Mouse (Mus musculus) kidney, postnatal 0 days (tissue): ENCODE measurements at regions not wholly inside any gene's neighbourhood (a gene's known extent, or its start where the extent isn't known, plus 50 kb on each side); places are given as distances from the start of the nearest gene placed in this dataset.

Experiments
- ATAC-seq: fragments of 200-750 bp; cut with Nextera tagmentation; replicated peaks from 2 replicates; pipeline ENCODE4 v1.8.0; 2017; ENCODE audit warnings: low read depth, moderate number of reproducible peaks, moderate TSS enrichment, moderate library complexity; ENCODE audit not compliant: low FRiP score
- DNase-seq: peaks from one replicate; pipeline ENCODE4 v3.0.0-alpha.2; 2016; ENCODE audit warnings: low spot score
- H3K27ac ChIP-seq: fragments of 300-500 bp; sonication (generic); 2 replicates; pipeline ENCODE4 v1.5.1; 2014; ENCODE audit warnings: mild to moderate bottlenecking
- H3K27me3 ChIP-seq: fragments of 300-500 bp; sonication (generic); 2 replicates; pipeline ENCODE4 v1.6.1; 2014; ENCODE audit warnings: low read length, mixed read lengths; ENCODE audit not compliant: insufficient read depth
- H3K36me3 ChIP-seq: fragments of 300-500 bp; sonication (generic); 2 replicates; pipeline ENCODE4 v1.6.1; 2014; ENCODE audit warnings: low read length, mixed read lengths; ENCODE audit not compliant: insufficient read depth
- H3K4me1 ChIP-seq: fragments of 300-500 bp; sonication (generic); replicated peaks from 2 replicates; pipeline ENCODE4 v1.6.1; 2014; ENCODE audit warnings: antibody characterized with exemption, low read length, mixed read lengths; ENCODE audit not compliant: insufficient read depth
- H3K4me2 ChIP-seq: fragments of 300-500 bp; sonication (generic); 2 replicates; pipeline ENCODE4 v1.6.1; 2014; ENCODE audit warnings: mild to moderate bottlenecking, low read length, moderate library complexity, mixed read lengths
- H3K4me3 ChIP-seq: fragments of 300-500 bp; sonication (generic); replicated peaks from 2 replicates; pipeline ENCODE4 v1.5.1; 2014; ENCODE audit warnings: low read depth, low read length
- H3K9ac ChIP-seq: fragments of 300-500 bp; sonication (generic); 2 replicates; pipeline ENCODE4 v1.6.1; 2014; ENCODE audit warnings: low read depth, low read length
- H3K9me3 ChIP-seq: fragments of 300-500 bp; sonication (generic); replicated peaks from 2 replicates; pipeline ENCODE4 v1.6.1; 2016; ENCODE audit warnings: low read length, inconsistent platforms, mixed read lengths
- CTCF ChIP-seq: IDR thresholded peaks from 2 replicates; pipeline ENCODE4 v1.5.1; 2016; ENCODE audit warnings: antibody characterized with exemption, low read depth, mild to moderate bottlenecking, moderate library complexity
- WGBS: fragments of 180-500 bp; shearing (Covaris S2); extraction: QIAGEN DNeasy Blood & Tissue Kit; methylation state at CpG from one replicate; pipeline ENCODE4 v1.1.7; 2014; 5-methylcytosine and 5-hydroxymethylcytosine counted together

- Histone ChIP-seq H3K9ac (no peak overlapping the region), H3K4me3 (no peak overlapping the region), H3K4me2 (no peak overlapping the region), H3K27ac (no peak overlapping the region), H3K4me1 (no peaks in the 10 kb centered on the region), H3K9me3 (no peaks in the 10 kb centered on the region), H3K36me3 (no peaks in the 10 kb centered on the region), H3K27me3 (no peaks in the 10 kb centered on the region)
- WGBS: 91% methylated on average over 6 of the region's 6 CpGs
- ATAC-seq (no peak), DNase-seq (no peak)
- no peak for TF ChIP-seq CTCF
These were observed 377.4 kb upstream of the Satb1 start for GRCm38 (mm10) chr17:52210483-52210882.

GRCm38 (mm10) chr17:52197731-52198130 is 364.6 kb upstream of the Satb1 start:
- H3K4me1 ChIP-seq: no peaks in the 10 kb centered on the region
- H3K9ac ChIP-seq: no peak overlapping the region
- no peaks in the 10 kb centered on the region for H3K27me3 ChIP-seq
- no peak for TF ChIP-seq CTCF
- ATAC-seq (no peak), DNase-seq (no peak)
- H3K36me3 ChIP-seq: no peaks in the 10 kb centered on the region
- no peak overlapping the region for H3K4me2 ChIP-seq
- 95% methylated on average over 4 of the region's 4 CpGs for WGBS
- H3K9me3 ChIP-seq: no peaks in the 10 kb centered on the region
- H3K4me3 ChIP-seq: no peak overlapping the region
- H3K27ac ChIP-seq: no peak overlapping the region

GRCm38 (mm10) chr17:52196811-52197210 is 363.7 kb upstream of the Satb1 start:
- ATAC-seq (no peak), DNase-seq (no peak)
- Histone ChIP-seq H3K9me3 (no peaks in the 10 kb centered on the region), H3K36me3 (no peaks in the 10 kb centered on the region), H3K27me3 (no peaks in the 10 kb centered on the region), H3K4me2 (no peak overlapping the region), H3K9ac (no peak overlapping the region), H3K4me1 (no peaks in the 10 kb centered on the region), H3K27ac (no peak overlapping the region), H3K4me3 (no peak overlapping the region)
- no peak for TF ChIP-seq CTCF
- WGBS: 85% methylated on average over 5 of the region's 5 CpGs

- Histone ChIP-seq H3K4me3 (no peak overlapping the region), H3K27ac (no peak overlapping the region), H3K36me3 (no peaks in the 10 kb centered on the region), H3K4me2 (no peak overlapping the region), H3K4me1 (no peaks in the 10 kb centered on the region), H3K27me3 (no peaks in the 10 kb centered on the region), H3K9ac (no peak overlapping the region), H3K9me3 (no peaks in the 10 kb centered on the region)
- ATAC-seq (no peak), DNase-seq (no peak)
- WGBS: 90% methylated on average over 5 of the region's 5 CpGs
- TF ChIP-seq CTCF: no peak
These were observed 362.7 kb upstream of the Satb1 start for GRCm38 (mm10) chr17:52195804-52196203.

GRCm38 (mm10) chr17:52191064-52191682 is 358.1 kb upstream of the Satb1 start:
- Histone ChIP-seq H3K4me2 (no peak overlapping the region), H3K27ac (no peak overlapping the region), H3K4me1 (no peaks in the 10 kb centered on the region), H3K4me3 (no peak overlapping the region), H3K9me3 (no peaks in the 10 kb centered on the region), H3K9ac (no peak overlapping the region), H3K36me3 (no peaks in the 10 kb centered on the region), H3K27me3 (no peaks in the 10 kb centered on the region)
- 84% methylated on average over 6 of the region's 6 CpGs for WGBS
- ATAC-seq: no peak
- TF ChIP-seq CTCF: no peak
- no peak for DNase-seq

- 30% methylated on average over 3 of the region's 3 CpGs for WGBS
- no peaks in the 10 kb centered on the region for H3K36me3 ChIP-seq
- DNase-seq (peak; percentile 40), ATAC-seq (no peak; the same call in 1 of the 2 replicates)
- H3K4me3 ChIP-seq: no peak overlapping the region
- peak; percentile 70 for TF ChIP-seq CTCF
- H3K4me1 ChIP-seq: no peaks in the 10 kb centered on the region
- no peaks in the 10 kb centered on the region for H3K9me3 ChIP-seq
- no peaks in the 10 kb centered on the region for H3K27me3 ChIP-seq
- H3K9ac ChIP-seq: no peak overlapping the region
- H3K27ac ChIP-seq: no peak overlapping the region
- no peak overlapping the region for H3K4me2 ChIP-seq
These were observed 349.6 kb upstream of the Satb1 start for GRCm38 (mm10) chr17:52182706-52183105.

- no peak overlapping the region for H3K4me3 ChIP-seq
- ATAC-seq: no peak
- 74% methylated on average over 2 of the region's 2 CpGs for WGBS
These were observed 344.9 kb upstream of the Satb1 start for GRCm38 (mm10) chr17:52177996-52178395.

More at GRCm38 (mm10) chr17:52177996-52178395, 344.9 kb upstream of the Satb1 start:
- no peaks in the 10 kb centered on the region for H3K4me1 ChIP-seq
- H3K27ac ChIP-seq: no peak overlapping the region
- TF ChIP-seq CTCF: no peak
- H3K4me2 ChIP-seq: no peak overlapping the region
- H3K27me3 ChIP-seq: no peaks in the 10 kb centered on the region
- DNase-seq: no peak
- no peaks in the 10 kb centered on the region for H3K36me3 ChIP-seq
- H3K9me3 ChIP-seq: no peaks in the 10 kb centered on the region
- no peak overlapping the region for H3K9ac ChIP-seq
